Mouse (Mus musculus) hindbrain, embryonic 11.5 days (tissue): Measurements from ENCODE around the gene Bcl7c. TPM values are rescaled to one million over a fixed set of nuclear protein-coding genes. Genes with fewer than 3 reads are reported as not detected.

Experiments
- ATAC-seq: fragments of 200-750 bp; cut with Nextera tagmentation; 2 replicates; pipeline ENCODE4 v1.8.0; 2017; ENCODE audit warnings: mild to moderate bottlenecking, moderate TSS enrichment, moderate library complexity; ENCODE audit not compliant: low FRiP score
- DNase-seq: peaks from one replicate; pipeline ENCODE4 v3.0.0-alpha.2; 2015; ENCODE audit warnings: low spot score
- H3K27ac ChIP-seq: fragments of 300-500 bp; sonication (generic); 2 replicates; pipeline ENCODE4 v1.5.1; 2014; ENCODE audit warnings: mild to moderate bottlenecking, low read depth, low read length
- H3K27me3 ChIP-seq: fragments of 300-500 bp; sonication (generic); 2 replicates; pipeline ENCODE4 v1.6.1; 2014; ENCODE audit warnings: mild to moderate bottlenecking, low read length, moderate library complexity, mixed read lengths; ENCODE audit not compliant: control insufficient read depth, insufficient read depth
- H3K36me3 ChIP-seq: fragments of 300-500 bp; sonication (generic); 2 replicates; pipeline ENCODE4 v1.6.1; 2014; ENCODE audit warnings: mild to moderate bottlenecking, low read length, moderate library complexity, mixed read lengths; ENCODE audit not compliant: control insufficient read depth, insufficient read depth
- H3K4me1 ChIP-seq: fragments of 300-500 bp; sonication (generic); replicated peaks from 2 replicates; pipeline ENCODE4 v1.6.1; 2014; ENCODE audit warnings: low read length, mixed read lengths; ENCODE audit not compliant: control insufficient read depth, insufficient read depth
- H3K4me2 ChIP-seq: fragments of 300-500 bp; sonication (generic); replicated peaks from 2 replicates; pipeline ENCODE4 v1.6.1; 2014; ENCODE audit warnings: mild to moderate bottlenecking, low read depth, low read length
- H3K4me3 ChIP-seq: fragments of 300-500 bp; sonication (generic); 2 replicates; pipeline ENCODE4 v1.5.1; 2014; ENCODE audit warnings: low read depth, low read length
- H3K9ac ChIP-seq: fragments of 300-500 bp; sonication (generic); 2 replicates; pipeline ENCODE4 v1.6.1; 2014; ENCODE audit warnings: low read depth, low read length
- H3K9me3 ChIP-seq: fragments of 300-500 bp; sonication (generic); 2 replicates; pipeline ENCODE4 v1.6.1; 2016; ENCODE audit warnings: low read length; ENCODE audit not compliant: control insufficient read depth
- WGBS: fragments of 180-500 bp; shearing (Covaris S2); extraction: QIAGEN DNeasy Blood & Tissue Kit; methylation state at CpG from one replicate; pipeline ENCODE4 v1.1.7; 2014; 5-methylcytosine and 5-hydroxymethylcytosine counted together
- polyA plus RNA-seq: library from polyadenylated mRNA; unstranded; fragments of >200 nt; fragmentation: Nextera tagmentation; extraction: Ambion mirVana; gene quantifications from 2 replicates; pipeline ENCODE4 v1.2.1, GENCODE M21; 2014

The Bcl7c gene
- polyA plus RNA-seq, result 58.4 and 61.5 TPM in 2 replicates

GRCm38 (mm10) chr7:127708207-127709078, at the start of gene Bcl7c:
Gene Bcl7c, minus strand, starts transcription at chr7:127708933.
- under 1% methylated on average over 63 of the region's 90 CpGs for WGBS
- Histone ChIP-seq H3K4me3 (peak within 1 kb of the TSS; percentile 75), H3K27ac (peak within 1 kb of the TSS; percentile 97), H3K4me2 (peak within 1 kb of the TSS; percentile 72), H3K36me3 (0 out of 2 replicates have a peak, but pooled peaks cover 4% of the 10 kb centered on the region), H3K9ac (peak within 1 kb of the TSS; percentile 79), H3K27me3 (no peaks in the 10 kb centered on the region), H3K9me3 (no peaks in the 10 kb centered on the region), H3K4me1 (peaks cover 13% of the 10 kb centered on the region)
- ATAC-seq (peak; percentile 89), DNase-seq (peak; percentile 91)

DNA sequence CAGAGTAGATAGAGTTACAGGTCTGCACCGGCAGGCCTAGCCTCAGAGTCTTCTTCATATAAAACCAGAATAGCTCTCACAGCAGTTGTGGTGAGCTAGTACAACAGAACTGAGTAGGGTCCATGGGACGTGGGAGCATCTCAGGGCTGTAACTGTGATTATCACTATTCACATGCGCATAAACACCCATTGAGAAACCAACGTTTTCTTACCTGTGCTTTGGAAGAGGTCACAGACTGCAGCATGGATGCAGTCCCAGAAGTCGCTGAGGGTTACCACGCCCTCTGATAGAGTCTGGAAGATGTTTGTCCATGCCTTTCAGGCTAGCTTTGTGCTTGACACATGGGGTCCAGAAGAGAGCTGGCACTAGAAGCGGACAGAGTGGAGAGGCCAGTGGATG, 45.0 kb upstream of the Bcl7c start:
- no peak overlapping the region for H3K9ac ChIP-seq
- no peaks in the 10 kb centered on the region for H3K9me3 ChIP-seq
- H3K27me3 ChIP-seq, result no peaks in the 10 kb centered on the region
- no peak overlapping the region for H3K27ac ChIP-seq
- H3K36me3 ChIP-seq, result peaks cover 17% of the 10 kb centered on the region
- H3K4me1 ChIP-seq, result no peaks in the 10 kb centered on the region
- H3K4me2 ChIP-seq, result no peak overlapping the region
- no peak overlapping the region for H3K4me3 ChIP-seq
- WGBS, result 92% methylated on average over 7 of the region's 7 CpGs
- ATAC-seq, result no peak
- no peak for DNase-seq

GRCm38 (mm10) chr7:127753158-127753557, 44.4 kb upstream of the Bcl7c start:
- 82% methylated on average over 5 of the region's 5 CpGs for WGBS
- no peaks in the 10 kb centered on the region for H3K4me1 ChIP-seq

GRCm38 (mm10) chr7:127752069-127752468, 43.3 kb upstream of the Bcl7c start:
- Histone ChIP-seq H3K36me3 (peaks cover 13% of the 10 kb centered on the region), H3K9me3 (no peaks in the 10 kb centered on the region), H3K27ac (no peak overlapping the region), H3K9ac (no peak overlapping the region), H3K4me1 (no peaks in the 10 kb centered on the region; the same call in 1 of the 2 replicates), H3K4me3 (no peak overlapping the region), H3K27me3 (no peaks in the 10 kb centered on the region), H3K4me2 (no peak overlapping the region)
- 94% methylated on average over 27 of the region's 27 CpGs for WGBS
- ATAC-seq (no peak), DNase-seq (no peak)

More at GRCm38 (mm10) chr7:127753158-127753557, 44.4 kb upstream of the Bcl7c start:
- DNase-seq, result no peak
- no peak for ATAC-seq
- peaks cover 17% of the 10 kb centered on the region for H3K36me3 ChIP-seq
- no peaks in the 10 kb centered on the region for H3K27me3 ChIP-seq
- H3K9me3 ChIP-seq, result no peaks in the 10 kb centered on the region
- H3K4me3 ChIP-seq, result no peak overlapping the region
- no peak overlapping the region for H3K9ac ChIP-seq
- H3K4me2 ChIP-seq, result no peak overlapping the region
- H3K27ac ChIP-seq, result no peak overlapping the region

- DNase-seq, result no peak
- H3K27ac ChIP-seq, result no peak overlapping the region
- H3K9me3 ChIP-seq, result no peaks in the 10 kb centered on the region
- H3K4me3 ChIP-seq, result no peak overlapping the region
- 94% methylated on average over 5 of the region's 5 CpGs for WGBS
- no peak overlapping the region for H3K4me2 ChIP-seq
- ATAC-seq, result no peak
- no peaks in the 10 kb centered on the region; the same call in 1 of the 2 replicates for H3K4me1 ChIP-seq
- no peak overlapping the region for H3K9ac ChIP-seq
- H3K27me3 ChIP-seq, result no peaks in the 10 kb centered on the region
- H3K36me3 ChIP-seq, result peaks cover 13% of the 10 kb centered on the region
These were observed 42.9 kb upstream of the Bcl7c start for GRCm38 (mm10) chr7:127751619-127752018.

DNA sequence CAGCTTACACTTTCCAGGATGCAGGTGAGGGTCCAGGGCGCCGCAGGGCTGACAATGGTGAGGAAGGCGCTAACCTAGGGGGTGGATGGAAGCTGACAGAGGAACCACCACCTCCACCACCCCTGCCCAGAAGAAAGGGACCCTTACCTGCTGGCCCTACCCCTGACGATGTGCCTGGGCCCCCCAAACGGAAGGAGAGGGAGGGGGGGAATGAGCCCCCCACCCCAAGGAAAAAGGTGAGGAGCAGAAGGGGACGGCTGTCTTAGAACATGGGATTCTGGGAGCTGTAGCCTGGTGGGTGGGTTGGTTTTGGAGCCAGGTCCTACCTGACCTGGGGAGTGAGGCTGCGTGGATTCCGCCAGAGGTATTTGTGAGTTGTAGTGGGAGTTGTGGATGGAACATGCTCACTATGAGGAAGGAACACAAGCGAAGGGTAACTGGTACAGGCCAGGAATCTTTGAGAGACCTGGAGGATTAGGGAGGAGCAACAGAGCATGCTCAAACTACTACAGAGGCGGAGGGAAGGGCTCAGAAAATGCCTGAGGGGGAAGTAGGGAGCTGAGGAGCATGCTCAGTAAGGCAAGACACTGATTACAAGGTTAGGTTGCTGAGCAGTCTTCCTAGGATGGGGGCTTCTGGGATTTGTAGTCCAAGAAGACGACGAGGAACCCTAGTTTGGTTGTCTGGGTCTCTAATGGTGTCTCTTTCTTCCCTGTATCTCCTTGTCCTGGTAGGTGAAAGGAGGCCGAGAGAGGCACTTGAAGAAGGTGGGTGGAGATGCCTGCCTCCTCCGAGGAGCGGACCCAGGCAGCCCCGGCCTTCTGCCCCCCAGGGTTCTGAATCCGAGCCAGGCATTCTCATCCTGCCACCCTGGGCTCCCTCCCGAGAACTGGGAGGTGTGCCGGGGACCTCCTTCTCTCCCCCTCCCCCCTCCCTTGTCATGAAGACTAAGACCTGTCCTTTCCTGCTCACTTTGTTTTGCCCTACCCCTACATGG, 41.7 kb upstream of the Bcl7c start:
- Histone ChIP-seq H3K36me3 (peaks cover 13% of the 10 kb centered on the region), H3K9ac (no peak overlapping the region), H3K4me1 (no peaks in the 10 kb centered on the region; the same call in 1 of the 2 replicates), H3K4me3 (no peak overlapping the region), H3K9me3 (no peaks in the 10 kb centered on the region), H3K4me2 (no peak overlapping the region), H3K27ac (no peak overlapping the region), H3K27me3 (no peaks in the 10 kb centered on the region)
- 91% methylated on average over 19 of the region's 19 CpGs for WGBS
- ATAC-seq (no peak), DNase-seq (no peak)

DNA sequence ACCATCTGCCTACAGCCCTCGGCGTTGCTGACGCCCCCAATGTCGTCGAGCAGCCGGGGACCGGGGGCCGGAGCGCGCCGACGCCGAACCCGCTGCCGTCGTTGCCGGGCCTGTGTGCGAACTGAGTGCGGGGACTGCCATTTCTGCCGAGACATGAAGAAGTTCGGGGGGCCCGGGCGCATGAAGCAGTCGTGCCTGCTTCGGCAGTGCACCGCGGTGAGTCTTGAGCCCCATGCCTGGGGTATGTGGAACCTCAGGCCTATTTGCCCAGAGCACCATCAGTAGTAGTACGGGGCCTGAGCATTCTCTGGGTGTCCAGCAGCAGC, 39.5 kb upstream of the Bcl7c start:
- ATAC-seq (no peak), DNase-seq (no peak)
- peaks cover 13% of the 10 kb centered on the region for H3K36me3 ChIP-seq
- H3K27ac ChIP-seq, result no peak overlapping the region; the same call in 1 of the 2 replicates
- no peaks in the 10 kb centered on the region for H3K9me3 ChIP-seq
- no peak overlapping the region for H3K9ac ChIP-seq
- WGBS, result 93% methylated on average over 28 of the region's 28 CpGs
- H3K4me2 ChIP-seq, result no peak overlapping the region
- no peaks in the 10 kb centered on the region for H3K27me3 ChIP-seq
- H3K4me1 ChIP-seq, result no peaks in the 10 kb centered on the region; the same call in 1 of the 2 replicates
- 0 out of 2 replicates have a peak overlapping the region, but pooled peaks have one; percentile 93 for H3K4me3 ChIP-seq

DNA sequence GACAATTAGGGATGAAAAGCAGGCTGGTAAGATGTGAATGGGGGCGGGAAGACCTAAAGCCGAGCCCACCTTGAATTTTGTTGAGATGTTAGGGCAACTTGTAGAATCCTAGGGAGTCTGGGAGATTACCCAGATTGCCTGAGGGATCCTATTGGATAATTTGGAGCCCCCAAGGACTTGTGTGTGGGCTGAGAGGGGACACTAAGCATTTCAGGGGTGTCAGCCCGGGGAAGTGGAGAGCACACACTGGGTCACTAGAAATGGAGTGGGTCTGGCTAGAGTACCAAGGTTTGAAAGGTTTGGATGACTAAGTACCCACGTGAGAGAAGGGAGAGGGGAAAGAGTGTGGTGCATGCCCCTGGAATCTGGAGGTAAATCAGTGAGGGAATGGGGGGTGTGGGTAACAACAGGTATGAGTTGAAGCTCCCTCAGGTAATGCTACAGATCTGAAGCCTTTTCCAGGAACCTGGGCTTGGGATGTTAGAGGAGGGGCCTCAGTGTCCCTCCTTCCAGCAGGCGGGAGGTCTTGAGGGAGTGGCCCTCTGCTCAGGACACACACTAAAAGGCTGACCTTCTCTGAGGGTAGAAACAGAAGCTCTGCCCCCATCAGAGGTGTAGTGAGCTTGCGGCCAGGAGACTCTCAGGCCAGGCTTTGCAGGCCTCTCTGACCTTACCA, 39.0 kb upstream of the Bcl7c start:
- Histone ChIP-seq H3K27ac (peak overlapping the region; percentile 21; the same call in 1 of the 2 replicates), H3K4me3 (peak overlapping the region; percentile 93), H3K9ac (peak overlapping the region; percentile 89), H3K4me2 (peak overlapping the region; percentile 90), H3K4me1 (no peaks in the 10 kb centered on the region; the same call in 1 of the 2 replicates), H3K27me3 (no peaks in the 10 kb centered on the region), H3K9me3 (no peaks in the 10 kb centered on the region), H3K36me3 (peaks cover 13% of the 10 kb centered on the region)
- ATAC-seq, result no peak
- no peak for DNase-seq
- 39% methylated on average over 6 of the region's 6 CpGs for WGBS
